Mouse (Mus musculus) stomach, postnatal 0 days (tissue): ENCODE data around the gene Adam11.

Experiments
- CTCF ChIP-seq: IDR thresholded peaks from 2 replicates; pipeline ENCODE4 v1.5.1; 2016; ENCODE audit warnings: antibody characterized with exemption, low read depth, mild to moderate bottlenecking, moderate library complexity
- EP300 ChIP-seq: optimal IDR thresholded peaks from 2 replicates; pipeline ENCODE3; 2016; ENCODE audit warnings: antibody characterized with exemption

DNA sequence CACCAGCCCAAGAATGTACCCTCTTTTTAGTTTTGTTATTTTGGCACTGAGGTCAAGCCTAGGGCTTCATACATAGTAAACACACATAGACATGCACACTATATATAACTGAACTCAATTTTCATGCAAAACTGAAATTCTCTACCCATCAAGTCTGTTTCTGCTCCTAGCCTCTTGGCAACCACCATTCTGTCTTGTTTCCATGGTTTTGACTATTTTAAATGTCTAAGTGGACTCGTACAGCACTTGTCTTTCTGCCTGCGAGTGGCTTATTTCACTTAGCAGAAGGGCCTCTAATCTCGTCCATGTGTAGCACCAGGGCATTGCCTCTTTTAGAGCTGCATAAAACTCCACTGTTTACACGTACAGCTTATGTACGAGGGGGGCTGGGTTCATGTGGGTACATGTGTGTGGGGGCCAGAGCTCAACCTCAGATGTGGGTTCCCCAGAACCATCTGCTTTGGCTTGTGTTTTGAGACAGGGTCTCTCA, 26.5 kb downstream of the Adam11 start:
- TF ChIP-seq CTCF (no peak), EP300 (no peak)
